Mouse (Mus musculus): ENCODE data around the gene Trim34a. TPM values are rescaled to one million over a fixed set of nuclear protein-coding genes. Genes with fewer than 3 reads are reported as not detected.

The Trim34a gene
- polyA plus RNA-seq, 1 experiment: 0.02 TPM

GRCm38 (mm10) chr7:104291638-104292400 lies 47.6 kb downstream of the Trim34a start:
- H3K79me2 ChIP-seq (ENCODE audit: control insufficient read depth, insufficient read depth): no peaks in the 10 kb centered on the region
- no peak overlapping the region for H3ac ChIP-seq (ENCODE audit: control insufficient read depth, insufficient read length)
- no peaks in the 10 kb centered on the region for H3K36me3 ChIP-seq (ENCODE audit: control insufficient read depth, insufficient read depth)
- no peaks in the 10 kb centered on the region for H3K27me3 ChIP-seq (ENCODE audit: control insufficient read depth, insufficient read depth, insufficient read length)
- no peak overlapping the region for H3K4me2 ChIP-seq (ENCODE audit: low read depth)
- TF ChIP-seq E2F4 (IDR thresholded peaks at IDR 0.05; ENCODE audit: insufficient read depth) (no peak), CEBPB (IDR thresholded peaks at IDR 0.05; ENCODE audit: insufficient read depth, poor library complexity, severe bottlenecking) (no peak), TCF3 (IDR thresholded peaks at IDR 0.05; ENCODE audit: insufficient read length, low read depth) (no peak), POLR2AphosphoS2 (IDR thresholded peaks at IDR 0.05; ENCODE audit: insufficient read length, low read depth) (no peak), SRF (IDR thresholded peaks at IDR 0.05; ENCODE audit: control insufficient read depth, insufficient read length, low read depth) (no peak), POLR2A (IDR thresholded peaks at IDR 0.05; ENCODE audit: insufficient read length, low read depth) (no peak)
- H3K4me3 ChIP-seq: no peak overlapping the region

Other genes with a start within 250 kb of the Trim34a start
- not detected for gene Olfr638, start 245.7 kb upstream of the Trim34a start, polyA plus RNA-seq (2012; fragmentation: generic; extraction: Trizol)
- gene Olfr639, start 227.2 kb upstream of the Trim34a start, polyA plus RNA-seq (2012; fragmentation: generic; extraction: Trizol): not detected
- gene Olfr640, start 218.9 kb upstream of the Trim34a start, polyA plus RNA-seq (2012; fragmentation: generic; extraction: Trizol): not detected
- gene Olfr641, start 209.0 kb upstream of the Trim34a start, polyA plus RNA-seq (2012; fragmentation: generic; extraction: Trizol): not detected
- gene Olfr642, start 191.8 kb upstream of the Trim34a start, polyA plus RNA-seq (2012; fragmentation: generic; extraction: Trizol): not detected
- gene 4930516K23Rik, start 183.0 kb upstream of the Trim34a start, polyA plus RNA-seq (2012; fragmentation: generic; extraction: Trizol): not detected
- gene Olfr644, start 172.6 kb upstream of the Trim34a start, polyA plus RNA-seq (2012; fragmentation: generic; extraction: Trizol): not detected
- gene Olfr645, start 159.0 kb upstream of the Trim34a start, polyA plus RNA-seq (2012; fragmentation: generic; extraction: Trizol): not detected
- gene Olfr646, start 139.6 kb upstream of the Trim34a start, polyA plus RNA-seq (2012; fragmentation: generic; extraction: Trizol): not detected
- gene Ubqln5, start 114.6 kb upstream of the Trim34a start, polyA plus RNA-seq (2012; fragmentation: generic; extraction: Trizol): not detected
- gene Olfr643, start 107.1 kb upstream of the Trim34a start, polyA plus RNA-seq (2012; fragmentation: generic; extraction: Trizol): not detected
- not detected for gene Ubqln3, start 101.2 kb upstream of the Trim34a start, polyA plus RNA-seq (2012; fragmentation: generic; extraction: Trizol)
- gene Ubqlnl, start 93.9 kb upstream of the Trim34a start, polyA plus RNA-seq (2012; fragmentation: generic; extraction: Trizol): not detected
- gene Olfm5, start 79.6 kb upstream of the Trim34a start, polyA plus RNA-seq (2012; fragmentation: generic; extraction: Trizol): not detected
- gene Olfr648, start 61.1 kb upstream of the Trim34a start, polyA plus RNA-seq (2012; fragmentation: generic; extraction: Trizol): not detected
- gene Olfr649, start 48.5 kb upstream of the Trim34a start, polyA plus RNA-seq (2012; fragmentation: generic; extraction: Trizol): not detected
- gene Trim6, start 25.7 kb upstream of the Trim34a start, polyA plus RNA-seq (2012; fragmentation: generic; extraction: Trizol): not detected
- gene Trim5, start 43.6 kb downstream of the Trim34a start, polyA plus RNA-seq (2012; fragmentation: generic; extraction: Trizol): not detected
- gene Trim12a, start 71.0 kb downstream of the Trim34a start, polyA plus RNA-seq (2012; fragmentation: generic; extraction: Trizol): not detected
- 0.05 TPM for gene Trim34b, start 85.0 kb downstream of the Trim34a start, polyA plus RNA-seq (2012; fragmentation: generic; extraction: Trizol)
- 0.47 TPM for gene Trim12c, start 108.9 kb downstream of the Trim34a start, polyA plus RNA-seq (2012; fragmentation: generic; extraction: Trizol)
- not detected for gene Trim30b, start 125.4 kb downstream of the Trim34a start, polyA plus RNA-seq (2012; fragmentation: generic; extraction: Trizol)
- gene Trim30c, start 156.4 kb downstream of the Trim34a start, polyA plus RNA-seq (2012; fragmentation: generic; extraction: Trizol): not detected
- 0.02 TPM for gene Trim30a, start 220.7 kb downstream of the Trim34a start, polyA plus RNA-seq (2012; fragmentation: generic; extraction: Trizol)

Measured in myocyte (in vitro differentiated cells).